Mouse (Mus musculus): ENCODE results near the gene Acot2. TPM values are rescaled to one million over a fixed set of nuclear protein-coding genes. Genes with fewer than 3 reads are reported as not detected.

Gene Acot2
- polyA plus RNA-seq, 1 experiment from 2014 or later = 10.8 TPM

DNA sequence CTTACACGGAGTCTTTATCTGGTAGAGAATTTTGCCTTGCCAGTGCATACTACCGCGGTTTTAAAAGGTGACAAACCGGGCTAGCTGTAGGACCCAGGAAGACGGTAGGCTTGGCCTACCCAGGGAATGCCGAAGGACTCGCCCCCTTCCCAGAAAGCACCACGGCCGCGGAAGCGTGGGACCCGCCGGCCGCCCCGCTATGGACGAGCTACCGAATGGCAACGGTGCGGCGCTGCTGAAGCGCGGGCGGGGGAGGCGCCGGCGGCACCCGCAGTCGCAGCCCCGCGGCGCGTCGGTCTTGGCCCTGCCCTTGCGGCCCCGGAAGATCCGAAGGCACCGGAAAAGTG is 37.2 kb upstream of the Acot2 start, which contains the start of gene Riox1:
Riox1 (plus strand) TSS at position 116 of the 347 bp plus-strand sequence.
- Histone ChIP-seq H3K27ac (replicated peaks; ENCODE audit: low read depth, low read length) (peak within 1 kb of the TSS; percentile 56), H3K4me2 (ENCODE audit: low read depth, low read length) (peak within 1 kb of the TSS; percentile 95), H3K4me3 (ENCODE audit: low read depth, low read length) (peak within 1 kb of the TSS; percentile 84), H3K9me3 (replicated peaks; ENCODE audit: control insufficient read depth, low read length) (no peaks in the 10 kb centered on the region), H3K36me3 (replicated peaks; ENCODE audit: control insufficient read depth, insufficient read depth, low read depth, low read length) (no peaks in the 10 kb centered on the region; the same call in 1 of the 2 replicates), H3K27me3 (ENCODE audit: control insufficient read depth, insufficient read depth, low read length) (no peaks in the 10 kb centered on the region), H3K9ac (replicated peaks; ENCODE audit: low read length) (peak within 1 kb of the TSS; percentile 83), H3K4me1 (ENCODE audit: control insufficient read depth, insufficient read depth, low read length) (no peaks in the 10 kb centered on the region; the same call in 1 of the 2 replicates)
- DNase-seq (ENCODE audit: low spot score) (peak; percentile 94), ATAC-seq (replicated peaks; ENCODE audit: insufficient number of reproducible peaks, low FRiP score, low TSS enrichment, low read depth) (peak; percentile 93)
- WGBS = under 1% methylated on average over 26 of the region's 37 CpGs

DNA sequence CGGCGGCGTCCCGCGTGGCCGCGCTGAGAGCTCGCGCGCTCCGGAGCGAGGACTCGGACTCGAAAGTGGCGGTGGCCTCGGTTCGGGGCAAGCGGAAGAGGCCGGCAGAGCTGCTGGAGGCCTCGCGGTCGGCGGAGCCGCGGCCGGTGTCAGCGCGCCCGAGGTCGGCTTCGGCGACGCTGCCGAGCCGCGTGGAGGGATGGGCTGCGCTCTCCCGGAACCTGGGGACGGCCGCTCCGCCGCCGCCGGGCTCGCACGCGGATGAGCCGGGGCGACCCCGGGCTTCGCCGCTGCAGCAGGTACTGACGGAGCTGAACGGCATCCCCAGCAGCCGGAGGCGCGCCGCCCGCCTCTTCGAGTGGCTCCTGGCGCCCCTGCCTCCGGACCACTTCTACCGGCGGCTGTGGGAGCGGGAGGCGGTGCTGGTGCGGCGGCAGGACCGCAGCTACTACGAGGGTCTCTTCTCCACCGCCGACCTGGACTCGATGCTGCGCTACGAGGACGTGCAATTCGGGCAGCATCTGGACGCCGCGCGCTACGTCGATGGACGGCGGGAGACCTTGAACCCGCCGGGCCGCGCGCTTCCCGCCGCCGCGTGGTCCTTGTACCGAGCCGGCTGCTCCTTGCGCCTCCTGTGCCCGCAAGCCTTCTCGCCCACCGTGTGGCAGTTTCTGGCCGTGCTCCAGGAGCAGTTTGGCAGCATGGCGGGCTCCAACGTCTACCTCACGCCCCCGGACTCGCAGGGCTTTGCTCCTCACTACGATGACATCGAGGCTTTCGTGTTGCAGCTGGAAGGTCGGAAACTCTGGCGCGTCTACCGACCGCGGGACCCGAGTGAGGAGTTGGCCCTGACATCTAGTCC is 36.6 kb upstream of the Acot2 start:
- no peaks in the 10 kb centered on the region for H3K9me3 ChIP-seq (replicated peaks; ENCODE audit: control insufficient read depth, low read length)
- ATAC-seq (replicated peaks; ENCODE audit: insufficient number of reproducible peaks, low FRiP score, low TSS enrichment, low read depth) (peak; percentile 42), DNase-seq (ENCODE audit: low spot score) (peak; percentile 58)
- under 1% methylated on average over 116 of the region's 116 CpGs for WGBS
- peak overlapping the region; percentile 95 for H3K4me2 ChIP-seq (ENCODE audit: low read depth, low read length)
- peak overlapping the region; percentile 83 for H3K9ac ChIP-seq (replicated peaks; ENCODE audit: low read length)
- H3K27me3 ChIP-seq (ENCODE audit: control insufficient read depth, insufficient read depth, low read length) = no peaks in the 10 kb centered on the region
- H3K4me3 ChIP-seq (ENCODE audit: low read depth, low read length) = peak overlapping the region; percentile 84
- H3K36me3 ChIP-seq (replicated peaks; ENCODE audit: control insufficient read depth, insufficient read depth, low read depth, low read length) = no peaks in the 10 kb centered on the region; the same call in 1 of the 2 replicates
- no peaks in the 10 kb centered on the region; the same call in 1 of the 2 replicates for H3K4me1 ChIP-seq (ENCODE audit: control insufficient read depth, insufficient read depth, low read length)
- peak overlapping the region; percentile 56 for H3K27ac ChIP-seq (replicated peaks; ENCODE audit: low read depth, low read length)

DNA sequence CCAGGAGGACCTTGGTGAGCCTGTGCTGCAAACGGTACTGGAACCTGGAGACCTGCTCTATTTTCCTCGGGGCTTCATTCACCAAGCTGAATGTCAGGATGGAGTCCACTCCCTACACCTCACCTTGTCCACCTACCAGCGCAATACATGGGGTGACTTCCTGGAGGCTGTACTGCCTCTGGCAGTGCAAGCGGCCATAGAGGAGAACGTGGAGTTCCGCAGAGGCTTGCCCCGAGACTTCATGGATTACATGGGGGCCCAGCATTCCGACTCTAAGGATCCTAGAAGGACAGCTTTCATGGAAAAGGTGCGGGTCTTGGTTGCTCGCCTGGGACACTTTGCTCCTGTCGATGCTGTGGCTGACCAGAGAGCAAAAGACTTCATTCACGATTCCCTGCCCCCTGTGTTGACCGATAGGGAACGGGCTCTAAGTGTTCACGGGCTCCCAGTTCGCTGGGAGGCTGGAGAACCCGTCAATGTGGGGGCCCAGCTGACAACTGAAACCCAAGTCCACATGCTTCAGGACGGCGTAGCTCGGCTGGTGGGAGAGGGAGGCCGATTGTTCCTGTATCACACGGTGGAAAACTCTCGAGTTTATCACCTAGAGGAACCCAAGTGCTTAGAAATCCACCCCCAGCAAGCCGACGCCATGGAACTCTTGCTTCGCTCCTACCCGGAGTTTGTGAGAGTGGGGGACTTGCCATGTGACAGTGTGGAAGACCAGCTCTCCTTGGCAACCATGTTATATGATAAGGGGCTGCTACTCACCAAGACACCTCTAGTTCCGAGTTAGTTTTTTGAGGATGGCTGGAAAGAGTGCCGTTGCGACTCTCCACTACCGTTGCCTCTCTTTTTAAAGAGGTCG is 35.7 kb upstream of the Acot2 start:
- Histone ChIP-seq H3K4me3 (ENCODE audit: low read depth, low read length) (peak overlapping the region; percentile 84), H3K27ac (replicated peaks; ENCODE audit: low read depth, low read length) (no peak overlapping the region), H3K9me3 (replicated peaks; ENCODE audit: control insufficient read depth, low read length) (no peaks in the 10 kb centered on the region), H3K36me3 (replicated peaks; ENCODE audit: control insufficient read depth, insufficient read depth, low read depth, low read length) (no peaks in the 10 kb centered on the region; the same call in 1 of the 2 replicates), H3K4me1 (ENCODE audit: control insufficient read depth, insufficient read depth, low read length) (no peaks in the 10 kb centered on the region; the same call in 1 of the 2 replicates), H3K9ac (replicated peaks; ENCODE audit: low read length) (peak overlapping the region; percentile 83), H3K4me2 (ENCODE audit: low read depth, low read length) (peak overlapping the region; percentile 95), H3K27me3 (ENCODE audit: control insufficient read depth, insufficient read depth, low read length) (no peaks in the 10 kb centered on the region)
- ATAC-seq (replicated peaks; ENCODE audit: insufficient number of reproducible peaks, low FRiP score, low TSS enrichment, low read depth) = no peak
- DNase-seq (ENCODE audit: low spot score) = no peak
- 62% methylated on average over 32 of the region's 32 CpGs for WGBS

DNA sequence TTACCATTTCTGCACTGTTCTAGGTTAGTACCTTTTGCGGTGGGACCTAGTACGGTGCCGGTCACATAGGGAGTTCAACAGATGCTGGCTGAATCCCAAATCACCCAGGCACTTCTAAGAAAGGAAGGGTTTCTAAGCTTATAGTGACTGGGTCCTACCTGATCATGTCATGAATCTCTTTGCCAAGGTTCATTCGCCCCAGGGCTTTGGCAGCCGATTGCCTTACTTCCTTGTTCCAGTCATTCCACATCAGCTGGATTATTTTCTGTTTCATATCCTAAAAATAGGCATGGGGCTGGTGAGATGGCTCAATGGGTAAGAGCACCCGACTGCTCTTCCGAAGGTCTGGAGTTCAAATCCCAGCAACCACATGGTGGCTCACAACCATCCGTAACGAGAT is 29.4 kb upstream of the Acot2 start:
- Histone ChIP-seq H3K27ac (replicated peaks; ENCODE audit: low read depth, low read length) (no peak overlapping the region), H3K9ac (replicated peaks; ENCODE audit: low read length) (no peak overlapping the region), H3K4me3 (ENCODE audit: low read depth, low read length) (no peak overlapping the region), H3K9me3 (replicated peaks; ENCODE audit: control insufficient read depth, low read length) (no peaks in the 10 kb centered on the region), H3K36me3 (replicated peaks; ENCODE audit: control insufficient read depth, insufficient read depth, low read depth, low read length) (no peaks in the 10 kb centered on the region; the same call in 1 of the 2 replicates), H3K27me3 (ENCODE audit: control insufficient read depth, insufficient read depth, low read length) (no peaks in the 10 kb centered on the region), H3K4me2 (ENCODE audit: low read depth, low read length) (no peak overlapping the region), H3K4me1 (ENCODE audit: control insufficient read depth, insufficient read depth, low read length) (no peaks in the 10 kb centered on the region)
- ATAC-seq (replicated peaks; ENCODE audit: insufficient number of reproducible peaks, low FRiP score, low TSS enrichment, low read depth) = no peak
- WGBS = 92% methylated on average over 9 of the region's 9 CpGs
- DNase-seq (ENCODE audit: low spot score) = no peak

DNA sequence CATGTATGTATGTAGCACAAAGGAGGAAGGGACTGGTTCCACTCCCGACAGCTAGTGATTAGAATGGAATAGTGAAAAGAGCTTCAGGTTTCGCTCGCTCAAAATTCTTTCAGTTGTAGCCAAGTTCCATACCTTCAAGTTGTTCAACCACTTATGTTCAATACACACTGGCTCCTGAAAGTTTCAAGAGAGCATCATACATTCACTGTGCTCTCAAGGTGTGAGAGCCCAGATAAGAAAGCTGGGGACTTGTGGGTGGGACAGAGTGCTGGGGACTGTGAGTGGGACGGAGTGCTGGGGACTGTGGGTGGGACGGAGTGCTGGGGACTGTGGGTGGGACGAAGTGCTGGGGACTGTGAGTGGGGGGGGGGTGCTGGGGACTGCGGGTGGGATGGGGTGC is 22.4 kb upstream of the Acot2 start:
- H3K27ac ChIP-seq (replicated peaks; ENCODE audit: low read depth, low read length) = no peak overlapping the region
- no peaks in the 10 kb centered on the region for H3K4me1 ChIP-seq (ENCODE audit: control insufficient read depth, insufficient read depth, low read length)
- no peak overlapping the region for H3K9ac ChIP-seq (replicated peaks; ENCODE audit: low read length)
- WGBS = 88% methylated on average over 7 of the region's 7 CpGs
- no peak overlapping the region for H3K4me2 ChIP-seq (ENCODE audit: low read depth, low read length)
- ATAC-seq (replicated peaks; ENCODE audit: insufficient number of reproducible peaks, low FRiP score, low TSS enrichment, low read depth) = no peak
- no peaks in the 10 kb centered on the region for H3K36me3 ChIP-seq (replicated peaks; ENCODE audit: control insufficient read depth, insufficient read depth, low read depth, low read length)
- no peaks in the 10 kb centered on the region for H3K9me3 ChIP-seq (replicated peaks; ENCODE audit: control insufficient read depth, low read length)
- no peak for DNase-seq (ENCODE audit: low spot score)
- no peaks in the 10 kb centered on the region for H3K27me3 ChIP-seq (ENCODE audit: control insufficient read depth, insufficient read depth, low read length)
- H3K4me3 ChIP-seq (ENCODE audit: low read depth, low read length) = no peak overlapping the region

DNA sequence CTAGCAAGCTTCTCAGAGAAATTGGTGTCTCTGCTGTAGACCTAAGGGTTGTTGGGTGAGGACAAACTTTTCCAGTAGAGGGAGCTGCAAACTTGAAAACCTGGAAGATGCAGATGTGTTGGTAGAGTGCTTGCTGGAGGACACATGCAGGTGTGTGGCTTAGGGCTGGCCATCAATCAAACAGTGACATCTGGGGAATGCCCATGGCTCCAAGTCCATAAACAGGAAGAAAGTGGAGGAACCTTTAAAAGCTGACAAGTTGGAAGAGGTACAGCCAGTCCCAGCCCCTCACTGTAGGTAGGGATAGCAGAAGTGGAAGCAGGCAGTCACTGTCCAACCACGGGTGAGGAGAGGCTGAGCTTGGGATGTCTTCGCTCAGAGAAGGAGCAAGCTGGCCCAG is 15.5 kb upstream of the Acot2 start:
- no peaks in the 10 kb centered on the region for H3K36me3 ChIP-seq (replicated peaks; ENCODE audit: control insufficient read depth, insufficient read depth, low read depth, low read length)
- no peak overlapping the region for H3K9ac ChIP-seq (replicated peaks; ENCODE audit: low read length)
- H3K27me3 ChIP-seq (ENCODE audit: control insufficient read depth, insufficient read depth, low read length) = no peaks in the 10 kb centered on the region
- no peak overlapping the region for H3K4me2 ChIP-seq (ENCODE audit: low read depth, low read length)
- DNase-seq (ENCODE audit: low spot score) (peak; percentile 43), ATAC-seq (replicated peaks; ENCODE audit: insufficient number of reproducible peaks, low FRiP score, low TSS enrichment, low read depth) (no peak)
- H3K27ac ChIP-seq (replicated peaks; ENCODE audit: low read depth, low read length) = no peak overlapping the region
- H3K4me1 ChIP-seq (ENCODE audit: control insufficient read depth, insufficient read depth, low read length) = no peaks in the 10 kb centered on the region
- no peak overlapping the region for H3K4me3 ChIP-seq (ENCODE audit: low read depth, low read length)
- H3K9me3 ChIP-seq (replicated peaks; ENCODE audit: control insufficient read depth, low read length) = no peaks in the 10 kb centered on the region
- WGBS = 80% methylated on average over 2 of the region's 2 CpGs

DNA sequence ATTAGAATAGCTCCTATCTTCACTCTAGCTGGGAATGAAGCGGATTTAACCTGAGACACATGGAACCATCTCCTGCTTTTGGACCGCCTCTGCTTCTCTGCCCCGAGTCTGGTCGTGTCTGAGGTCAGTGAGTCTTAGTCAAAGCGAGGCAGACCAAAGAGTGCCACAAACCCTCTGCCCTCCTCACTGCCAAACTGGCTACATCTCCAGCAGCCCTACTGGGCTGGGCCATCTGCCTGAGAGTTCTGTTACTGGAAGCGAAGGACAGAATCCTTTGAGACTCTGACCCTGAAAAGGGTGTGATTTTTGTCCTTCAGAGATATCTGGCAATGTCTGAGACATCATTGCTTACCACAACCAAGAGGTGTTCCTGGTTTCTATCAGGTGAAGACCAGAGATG is 8.8 kb upstream of the Acot2 start:
- no peak overlapping the region for H3K4me3 ChIP-seq (ENCODE audit: low read depth, low read length)

More for the DNA sequence above, 8.8 kb upstream of the Acot2 start:
- Histone ChIP-seq H3K27me3 (ENCODE audit: control insufficient read depth, insufficient read depth, low read length) (no peaks in the 10 kb centered on the region), H3K9me3 (replicated peaks; ENCODE audit: control insufficient read depth, low read length) (no peaks in the 10 kb centered on the region), H3K4me1 (ENCODE audit: control insufficient read depth, insufficient read depth, low read length) (no peaks in the 10 kb centered on the region), H3K27ac (replicated peaks; ENCODE audit: low read depth, low read length) (no peak overlapping the region), H3K36me3 (replicated peaks; ENCODE audit: control insufficient read depth, insufficient read depth, low read depth, low read length) (no peaks in the 10 kb centered on the region), H3K9ac (replicated peaks; ENCODE audit: low read length) (no peak overlapping the region), H3K4me2 (ENCODE audit: low read depth, low read length) (no peak overlapping the region)
- DNase-seq (ENCODE audit: low spot score) (no peak), ATAC-seq (replicated peaks; ENCODE audit: insufficient number of reproducible peaks, low FRiP score, low TSS enrichment, low read depth) (no peak)
- WGBS = 91% methylated on average over 6 of the region's 6 CpGs

Measured in embryonic facial prominence, embryonic 11.5 days (tissue).